Mouse (Mus musculus) cortical plate, adult 2 months (tissue): ENCODE measurements around the gene Armc8. TPM values are rescaled to one million over a fixed set of nuclear protein-coding genes. Genes with fewer than 3 reads are reported as not detected.
"Not testable (repeated sequence)": the region's sequence is repeated elsewhere in the genome, so short reads cannot be mapped to it uniquely, and the experiment has no call there.

Source experiments
- H3K27ac ChIP-seq: fragments of 200-500 bp; 2 replicates; pipeline ENCODE4 v1.5.1; 2012; ENCODE audit warnings: low read length, control low read depth, inconsistent platforms; ENCODE audit not compliant: insufficient read depth
- H3K4me1 ChIP-seq: fragments of 200-500 bp; 2 replicates; pipeline ENCODE4 v1.6.1; 2011; ENCODE audit warnings: low read length; ENCODE audit not compliant: control insufficient read depth, insufficient read depth
- H3K4me3 ChIP-seq: fragments of 200-500 bp; 2 replicates; pipeline ENCODE4 v1.5.1; 2011; ENCODE audit warnings: mild to moderate bottlenecking, low read length, control low read depth; ENCODE audit not compliant: insufficient read depth
- CTCF ChIP-seq: fragments of 200-500 bp; IDR thresholded peaks from 2 replicates; pipeline ENCODE4 v1.5.1; 2011; ENCODE audit warnings: mild to moderate bottlenecking, control low read depth, low read length; ENCODE audit not compliant: insufficient read depth; ENCODE audit errors: extremely low read depth
- POLR2A ChIP-seq: fragments of 200-500 bp; IDR thresholded peaks from 2 replicates; pipeline ENCODE4 v1.6.1; 2011; ENCODE audit warnings: mild to moderate bottlenecking, low read length, control low read depth; ENCODE audit not compliant: insufficient read depth; ENCODE audit errors: extremely low read depth
- polyA plus RNA-seq: library from polyadenylated mRNA; depleted of rRNA; stranded (reverse); fragments of >200 nt; gene quantifications from 2 replicates; pipeline ENCODE4 v1.2.3, GENCODE M21; 2012; rRNA removed

Armc8 gene
- polyA plus RNA-seq: 50.5 and 51.3 TPM in 2 replicates

- peak within 1 kb of the TSS; percentile 93 for H3K4me3 ChIP-seq
- peak within 1 kb of the TSS; percentile 99 for H3K27ac ChIP-seq
- peaks cover 4% of the 10 kb centered on the region; the same call in 1 of the 2 replicates for H3K4me1 ChIP-seq
- TF ChIP-seq POLR2A (peak; percentile 82), CTCF (no peak)
Measured at GRCm38 (mm10) chr9:99568347-99569070, at the start of gene Armc8. Gene Armc8 (minus strand): TSS chr9:99568899.

DNA sequence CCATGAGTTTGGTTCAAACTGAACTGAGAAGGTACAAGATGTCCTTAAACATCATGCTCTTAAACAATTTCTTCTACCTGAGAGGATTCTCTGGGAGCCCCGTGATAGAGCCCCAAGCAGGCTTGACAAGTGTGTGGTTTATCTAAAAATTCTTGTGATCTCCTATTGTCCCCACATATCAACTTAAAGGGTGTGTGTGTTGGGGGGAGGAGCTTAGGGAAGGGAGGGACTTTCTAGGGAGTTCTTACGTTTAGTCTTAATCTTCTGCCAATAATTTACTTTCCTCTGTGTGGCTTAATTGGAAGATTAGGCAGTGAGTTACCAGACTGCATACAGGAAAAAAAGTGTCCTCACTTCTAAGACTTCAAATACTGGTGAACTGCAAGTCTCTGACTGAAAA is 43.5 kb upstream of the Armc8 start, which contains the start of gene A4gnt:
A4gnt (plus strand) TSS at position 301 of the 400 bp plus-strand sequence.
- no peaks in the 10 kb centered on the region for H3K4me1 ChIP-seq
- TF ChIP-seq CTCF: no peak
- H3K4me3 ChIP-seq: no peak within 1 kb of the TSS
- no peak within 1 kb of the TSS for H3K27ac ChIP-seq

DNA sequence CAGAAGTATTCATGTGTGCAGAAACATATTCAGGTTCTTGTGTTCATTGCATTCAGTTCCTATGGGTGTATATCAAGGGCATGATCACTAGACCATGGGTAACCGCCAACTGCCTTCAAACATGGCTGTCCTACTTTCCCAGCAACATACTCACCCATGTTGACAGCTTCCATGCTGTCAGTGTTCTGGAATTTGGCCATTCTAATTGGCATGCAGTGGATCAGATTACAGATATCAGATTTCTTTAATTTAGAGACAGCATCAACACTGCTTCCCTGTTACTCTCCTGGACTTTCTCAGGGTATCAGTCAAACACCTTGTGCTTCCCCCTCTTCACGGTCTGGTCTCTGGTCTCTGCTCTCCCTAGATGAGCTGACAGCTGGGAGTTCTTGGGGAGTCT is 34.9 kb upstream of the Armc8 start:
- H3K4me1 ChIP-seq: no peaks in the 10 kb centered on the region
- no peak for TF ChIP-seq POLR2A
- no peak for TF ChIP-seq CTCF
- H3K27ac ChIP-seq: no peak overlapping the region
- H3K4me3 ChIP-seq: no peak overlapping the region

GRCm38 (mm10) chr9:99599127-99599526 is 30.4 kb upstream of the Armc8 start:
- H3K27ac ChIP-seq, H3K4me1 ChIP-seq, H3K4me3 ChIP-seq: not testable (repeated sequence)

GRCm38 (mm10) chr9:99591144-99591543 is 22.4 kb upstream of the Armc8 start:
- H3K4me3 ChIP-seq: no peak overlapping the region
- no peaks in the 10 kb centered on the region for H3K4me1 ChIP-seq
- TF ChIP-seq CTCF (no peak), POLR2A (no peak)
- no peak overlapping the region for H3K27ac ChIP-seq

- TF ChIP-seq CTCF: peak; percentile 82
- TF ChIP-seq POLR2A: no peak
- H3K27ac ChIP-seq: no peak overlapping the region
- H3K4me3 ChIP-seq: no peak overlapping the region
- H3K4me1 ChIP-seq: no peaks in the 10 kb centered on the region
Measured at GRCm38 (mm10) chr9:99587505-99588202, 19.0 kb upstream of the Armc8 start.

DNA sequence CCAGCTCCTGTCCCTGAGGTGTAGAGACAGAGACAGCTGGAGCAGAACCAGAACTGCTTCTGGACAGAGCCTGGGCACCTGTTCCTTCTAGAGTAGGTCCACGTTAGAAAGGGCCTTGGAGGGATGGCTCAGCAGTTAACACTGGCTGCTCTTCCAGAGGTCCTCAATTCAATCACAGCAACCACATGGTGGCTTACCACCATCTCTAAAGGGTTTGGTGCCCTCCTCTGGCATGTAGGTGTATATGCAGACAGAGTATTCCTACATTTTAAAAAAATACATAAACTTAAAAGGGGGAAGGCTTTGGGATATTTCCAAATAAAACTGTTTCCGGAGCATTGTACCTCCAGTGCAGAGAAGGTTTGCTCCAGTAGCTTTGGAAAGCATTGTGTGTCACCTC is 12.0 kb upstream of the Armc8 start:
- Histone ChIP-seq H3K4me1 (no peaks in the 10 kb centered on the region; the same call in 1 of the 2 replicates), H3K27ac (no peak overlapping the region), H3K4me3 (no peak overlapping the region)
- TF ChIP-seq POLR2A (no peak), CTCF (peak; percentile 53)

- Histone ChIP-seq H3K4me3 (peak within 1 kb of the TSS; percentile 84), H3K4me1 (no peaks in the 10 kb centered on the region; the same call in 1 of the 2 replicates), H3K27ac (peak within 1 kb of the TSS; percentile 31; the same call in 1 of the 2 replicates)
- TF ChIP-seq POLR2A (peak; percentile 61; the same call in 1 of the 2 replicates), CTCF (no peak)
Measured at GRCm38 (mm10) chr9:99575677-99576480, 7.2 kb upstream of the Armc8 start, which contains the start of gene Dbr1. Gene Dbr1 (plus strand): TSS chr9:99575799.

DNA sequence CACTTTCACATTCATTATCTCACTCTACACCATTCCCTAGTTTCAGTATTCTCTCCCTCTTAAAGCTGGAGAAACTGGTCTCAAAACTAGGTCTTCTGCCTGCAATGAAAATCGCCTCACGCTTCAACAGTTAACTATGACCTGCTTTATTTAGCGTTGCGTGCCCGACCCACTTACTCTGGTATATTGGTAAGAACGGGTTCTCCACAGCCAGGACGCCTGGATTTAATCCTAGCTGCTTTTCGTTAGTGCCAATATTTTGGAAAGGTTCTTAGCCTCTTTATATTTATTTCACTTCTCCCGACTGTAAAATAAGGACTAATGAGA is 335 bp upstream of the Armc8 start:
- Histone ChIP-seq H3K4me3 (peak overlapping the region; percentile 93), H3K27ac (no peak overlapping the region), H3K4me1 (peaks cover 4% of the 10 kb centered on the region; the same call in 1 of the 2 replicates)
- TF ChIP-seq CTCF (no peak), POLR2A (no peak)
